Mouse (Mus musculus) MEL (cell line): ENCODE measurements at regions not wholly inside any gene's neighbourhood (a gene's known extent, or its start where the extent isn't known, plus 50 kb on each side); places are given as distances from the start of the nearest gene placed in this dataset.

Source experiments
- DNase-seq: peaks from one replicate; pipeline ENCODE4 v3.0.0; 2011; ENCODE audit warnings: low read depth, low spot score
- H3K27ac ChIP-seq: 2 replicates; pipeline ENCODE4 v1.5.1; 2012; ENCODE audit warnings: low read depth, mild to moderate bottlenecking, control low read depth, low read length, moderate library complexity; ENCODE audit not compliant: control insufficient read depth
- H3K27me3 ChIP-seq, 2 experiments: fragments of 150-350 bp in 1 of 2; sonication (generic) in 1 of 2; 2 replicates each; pipeline ENCODE4 v1.6.1; 2012; ENCODE audit warnings: low read length in 2 of 2, mild to moderate bottlenecking in 2 of 2, improper control_type of control experiment in 1 of 2, moderate library complexity in 1 of 2; ENCODE audit not compliant: insufficient read depth in 2 of 2, control insufficient read depth in 1 of 2
- H3K36me3 ChIP-seq, 2 experiments: 2 replicates each; pipeline ENCODE4 v1.6.1; 2012 to 2014; ENCODE audit warnings: low read length in 2 of 2, improper control_type of control experiment in 1 of 2, inconsistent platforms in 1 of 2, mild to moderate bottlenecking in 1 of 2; ENCODE audit not compliant: insufficient read depth in 2 of 2, control insufficient read depth in 1 of 2
- H3K4me1 ChIP-seq, 2 experiments: fragments of 150-350 bp in 1 of 2; sonication (generic) in 1 of 2; 2 replicates each; pipeline ENCODE4 v1.6.1; 2012; ENCODE audit warnings: low read length in 2 of 2, improper control_type of control experiment in 1 of 2, mild to moderate bottlenecking in 1 of 2; ENCODE audit not compliant: insufficient read depth in 2 of 2, control insufficient read depth in 1 of 2
- H3K4me3 ChIP-seq, 2 experiments: fragments of 150-350 bp in 1 of 2; sonication (generic) in 1 of 2; 2 replicates each; pipeline ENCODE4 v1.5.1; 2012; ENCODE audit warnings: low read depth in 2 of 2, low read length in 2 of 2, mild to moderate bottlenecking in 2 of 2, moderate library complexity in 2 of 2, control low read depth in 1 of 2, improper control_type of control experiment in 1 of 2; ENCODE audit not compliant: control insufficient read depth in 1 of 2, insufficient read depth in 1 of 2
- H3K79me2 ChIP-seq: 2 replicates; pipeline ENCODE4 v1.6.1; 2012; ENCODE audit warnings: mild to moderate bottlenecking, low read length, moderate library complexity; ENCODE audit not compliant: control insufficient read depth, poor library complexity, insufficient read depth
- H3K9ac ChIP-seq: 2 replicates; pipeline ENCODE4 v1.6.1; 2012; ENCODE audit warnings: low read depth, mild to moderate bottlenecking, control low read depth, low read length, moderate library complexity; ENCODE audit not compliant: control insufficient read depth, poor library complexity, severe bottlenecking
- H3K9me3 ChIP-seq: fragments of 150-350 bp; sonication (generic); replicated peaks from 2 replicates; pipeline ENCODE4 v1.6.1; 2012; ENCODE audit warnings: mild to moderate bottlenecking, low read length, improper control_type of control experiment, moderate library complexity; ENCODE audit not compliant: insufficient read depth
- CHD1 ChIP-seq: IDR thresholded peaks from 2 replicates; pipeline ENCODE4 v1.6.1; 2012; ENCODE audit warnings: low read depth, mild to moderate bottlenecking, inconsistent platforms, low read length, improper control_type of control experiment
- CHD2 ChIP-seq: IDR thresholded peaks from 2 replicates; pipeline ENCODE4 v1.6.1; 2011; ENCODE audit warnings: low read length, improper control_type of control experiment
- CTCF ChIP-seq, 3 experiments: IDR thresholded peaks in 2 of 3; conservative IDR thresholded peaks in 1 of 3; 2 replicates each; pipeline ENCODE4 v1.5.1; 2011 to 2012; ENCODE audit warnings: low read length in 3 of 3, low read depth in 2 of 3, mild to moderate bottlenecking in 2 of 3, improper control_type of control experiment in 1 of 3, inconsistent platforms in 1 of 3, mixed read lengths in 1 of 3, moderate library complexity in 1 of 3; ENCODE audit not compliant: control insufficient read depth in 1 of 3, insufficient read depth in 1 of 3, poor library complexity in 1 of 3, severe bottlenecking in 1 of 3
- E2F4 ChIP-seq: IDR thresholded peaks from 2 replicates; pipeline ENCODE4 v1.6.1; 2011; ENCODE audit warnings: low read depth, low read length, improper control_type of control experiment, borderline replicate concordance
- EP300 ChIP-seq, 2 experiments: IDR thresholded peaks; 2 replicates each; pipeline ENCODE4 v1.6.1; 2011; ENCODE audit warnings: improper control_type of control experiment in 2 of 2, low read length in 2 of 2, low read depth in 1 of 2, mild to moderate bottlenecking in 1 of 2
- ETS1 ChIP-seq: IDR thresholded peaks from 2 replicates; pipeline ENCODE4 v1.6.1; 2012; ENCODE audit warnings: low read depth, mild to moderate bottlenecking, inconsistent platforms, low read length, improper control_type of control experiment, moderate library complexity
- GABPA ChIP-seq: IDR thresholded peaks from 2 replicates; pipeline ENCODE4 v1.6.1; 2012; ENCODE audit warnings: low read depth, mild to moderate bottlenecking, inconsistent platforms, low read length, improper control_type of control experiment, moderate library complexity
- GATA1 ChIP-seq: IDR thresholded peaks from 2 replicates; pipeline ENCODE4 v1.6.1; 2011; ENCODE audit warnings: low read depth, low read length, improper control_type of control experiment
- HCFC1 ChIP-seq: IDR thresholded peaks from 2 replicates; pipeline ENCODE4 v1.6.1; 2012; ENCODE audit warnings: low read depth, mild to moderate bottlenecking, inconsistent platforms, low read length, improper control_type of control experiment, moderate library complexity
- JUND ChIP-seq: IDR thresholded peaks from 2 replicates; pipeline ENCODE4 v1.6.1; 2011; ENCODE audit warnings: low read depth, mild to moderate bottlenecking, improper control_type of control experiment, low read length
- MAFK ChIP-seq: IDR thresholded peaks from 2 replicates; pipeline ENCODE4 v1.6.1; 2011; ENCODE audit warnings: low read depth, mild to moderate bottlenecking, low read length, improper control_type of control experiment, borderline replicate concordance
- MAX ChIP-seq: IDR thresholded peaks from 2 replicates; pipeline ENCODE4 v1.6.1; 2011; ENCODE audit warnings: low read length, improper control_type of control experiment
- MEF2A ChIP-seq: IDR thresholded peaks from 2 replicates; pipeline ENCODE4 v1.6.1; 2014; ENCODE audit warnings: low read depth, mild to moderate bottlenecking, inconsistent platforms, low read length, improper control_type of control experiment; ENCODE audit not compliant: poor library complexity, insufficient replicate concordance, severe bottlenecking; ENCODE audit errors: extremely low read depth
- MYB ChIP-seq: IDR thresholded peaks from 2 replicates; pipeline ENCODE4 v1.6.1; 2011; ENCODE audit warnings: mild to moderate bottlenecking, low read depth, low read length, improper control_type of control experiment
- MYC ChIP-seq: IDR thresholded peaks from 2 replicates; pipeline ENCODE4 v1.6.1; 2011; ENCODE audit warnings: low read depth, mild to moderate bottlenecking, low read length, improper control_type of control experiment, moderate library complexity
- NELFE ChIP-seq: IDR thresholded peaks from 2 replicates; pipeline ENCODE4 v1.6.1; 2011; ENCODE audit warnings: low read depth, low read length, improper control_type of control experiment
- NRF1 ChIP-seq: IDR thresholded peaks from 2 replicates; pipeline ENCODE4 v1.6.1; 2014; ENCODE audit warnings: low read depth, mild to moderate bottlenecking, inconsistent platforms, low read length, improper control_type of control experiment, moderate library complexity; ENCODE audit not compliant: poor library complexity, insufficient read depth, severe bottlenecking
- POLR2AphosphoS2 ChIP-seq: IDR thresholded peaks from 2 replicates; pipeline ENCODE4 v1.6.1; 2011; ENCODE audit warnings: low read length, improper control_type of control experiment
- RAD21 ChIP-seq: IDR thresholded peaks from 2 replicates; pipeline ENCODE4 v1.6.1; 2011; ENCODE audit warnings: mild to moderate bottlenecking, low read depth, low read length, improper control_type of control experiment
- RCOR1 ChIP-seq: IDR thresholded peaks from 2 replicates; pipeline ENCODE4 v1.6.1; 2012; ENCODE audit warnings: low read depth, mild to moderate bottlenecking, inconsistent platforms, low read length, improper control_type of control experiment
- TAL1 ChIP-seq: IDR thresholded peaks from 2 replicates; pipeline ENCODE4 v1.6.1; 2012; ENCODE audit warnings: mild to moderate bottlenecking, inconsistent platforms, low read length, moderate library complexity, mixed read lengths
- TBP ChIP-seq: IDR thresholded peaks from 2 replicates; pipeline ENCODE4 v1.8.0; 2011; ENCODE audit warnings: low read depth, low read length, improper control_type of control experiment
- UBTF ChIP-seq: IDR thresholded peaks from 2 replicates; pipeline ENCODE4 v1.6.1; 2012; ENCODE audit warnings: low read depth, mild to moderate bottlenecking, inconsistent platforms, low read length, improper control_type of control experiment, moderate library complexity, borderline replicate concordance; ENCODE audit not compliant: insufficient read depth
- USF2 ChIP-seq, 2 experiments: IDR thresholded peaks; 2 replicates each; pipeline ENCODE4 v1.6.1; 2011 to 2012; ENCODE audit warnings: improper control_type of control experiment in 2 of 2, low read length in 2 of 2, borderline replicate concordance in 1 of 2, inconsistent platforms in 1 of 2, low read depth in 1 of 2, mild to moderate bottlenecking in 1 of 2; ENCODE audit not compliant: insufficient read depth in 1 of 2
- ZC3H11A ChIP-seq: IDR thresholded peaks from 2 replicates; pipeline ENCODE4 v1.6.1; 2012; ENCODE audit warnings: low read depth, mild to moderate bottlenecking, inconsistent platforms, low read length, improper control_type of control experiment
- ZNF384 ChIP-seq: IDR thresholded peaks from 2 replicates; pipeline ENCODE4 v1.6.1; 2012; ENCODE audit warnings: low read depth, mild to moderate bottlenecking, inconsistent platforms, low read length, improper control_type of control experiment

DNA sequence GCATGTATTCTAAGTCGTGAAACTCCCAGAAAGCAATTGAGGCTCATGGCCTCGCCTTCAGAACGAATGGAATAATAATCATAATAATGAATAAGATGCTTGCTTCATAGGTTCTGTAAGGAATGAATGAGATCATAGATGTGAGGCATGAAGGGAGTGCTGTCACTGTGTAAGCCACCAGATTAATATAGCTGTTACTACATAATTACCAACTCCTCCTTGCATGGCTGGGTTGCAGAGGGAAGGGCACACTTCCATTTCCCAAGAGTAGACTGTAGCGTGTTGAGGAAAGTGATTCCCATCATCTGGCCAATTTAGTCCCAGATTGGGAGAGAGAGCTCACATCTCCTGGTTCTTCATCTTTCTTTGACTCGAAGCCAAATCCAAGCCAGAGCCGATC lies 102.8 kb downstream of the Ehf start:
- Histone ChIP-seq H3K4me1 (no peaks in the 10 kb centered on the region), H3K27ac (no peak overlapping the region), H3K9ac (no peak overlapping the region), H3K27me3 (peaks cover 0 to 6% of the 10 kb centered on the region in 2 experiments), H3K9me3 (no peaks in the 10 kb centered on the region), H3K36me3 (no peaks in the 10 kb centered on the region), H3K79me2 (no peaks in the 10 kb centered on the region), H3K4me3 (no peak overlapping the region)
- no peak for DNase-seq
- no peak for TF ChIP-seq ZC3H11A
- TF ChIP-seq MYC: no peak
- TF ChIP-seq UBTF: no peak
- no peak for TF ChIP-seq JUND
- no peak for TF ChIP-seq GATA1
- no peak for TF ChIP-seq CTCF (IDR thresholded peaks at IDR 0.05 in 2 of 3, conservative IDR thresholded peaks at IDR 0.05 in 1 of 3; ENCODE audit: control insufficient read depth in 1 of 3, insufficient read depth in 1 of 3, low read depth in 2 of 3, low read length in 3 of 3, poor library complexity in 1 of 3, severe bottlenecking in 1 of 3)
- no peak for TF ChIP-seq MAX
- TF ChIP-seq E2F4: no peak
- TF ChIP-seq ETS1: no peak
- no peak for TF ChIP-seq NRF1
- no peak for TF ChIP-seq MEF2A
- TF ChIP-seq EP300 (IDR thresholded peaks at IDR 0.05; ENCODE audit: low read depth in 1 of 2, low read length in 2 of 2): no peak

DNA sequence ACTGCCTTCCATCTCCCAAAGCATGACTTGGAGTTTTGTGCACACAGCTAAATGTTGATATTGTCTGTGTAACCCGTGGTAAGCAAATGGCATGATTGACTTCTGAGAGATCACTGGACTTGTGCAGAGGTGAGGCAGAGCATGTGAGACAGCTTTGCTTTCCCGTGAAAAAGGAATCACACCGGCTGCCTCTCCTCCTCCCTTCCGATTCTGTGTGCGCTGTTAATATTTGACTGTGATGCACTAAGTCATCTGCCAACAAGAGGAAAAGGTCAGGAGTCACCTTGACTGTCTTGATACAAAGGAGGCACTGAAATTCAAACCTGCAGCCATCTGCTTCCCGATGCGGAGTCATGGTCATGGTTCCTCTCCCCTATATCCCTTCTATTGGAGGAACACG lies 98.0 kb downstream of the Ehf start:
- TF ChIP-seq UBTF (no peak), MAFK (no peak), USF2 (IDR thresholded peaks at IDR 0.05; ENCODE audit: borderline replicate concordance in 1 of 2, insufficient read depth in 1 of 2, low read depth in 1 of 2, low read length in 2 of 2) (no peak), POLR2AphosphoS2 (no peak), HCFC1 (no peak), RCOR1 (no peak), RAD21 (no peak), MEF2A (no peak), ETS1 (no peak), ZC3H11A (no peak), CHD1 (no peak), MYB (no peak), TBP (no peak), TAL1 (no peak), CHD2 (no peak), NELFE (no peak), GABPA (no peak), ZNF384 (no peak)
- Histone ChIP-seq H3K4me3 (no peak overlapping the region), H3K9me3 (no peaks in the 10 kb centered on the region), H3K27me3 (peaks cover 1 to 5% of the 10 kb centered on the region in 2 experiments), H3K79me2 (no peaks in the 10 kb centered on the region), H3K4me1 (no peaks in the 10 kb centered on the region), H3K9ac (no peak overlapping the region), H3K36me3 (no peaks in the 10 kb centered on the region), H3K27ac (no peak overlapping the region)
- DNase-seq: no peak
